Mouse (Mus musculus) gastrocnemius, postnatal 4 days (tissue): ENCODE measurements around the gene Ndufs6. TPM values are rescaled to one million over a fixed set of nuclear protein-coding genes. Genes with fewer than 3 reads are reported as not detected.

Experiments used
- total RNA-seq, 2 experiments: library from RNA; stranded (reverse); gene quantifications; 2 replicates each; pipeline ENCODE4 v1.2.3; 2021

The Ndufs6 gene
- total RNA-seq, 2 experiments from 2014 or later: 246 TPM

Other genes with a start within 250 kb of the Ndufs6 start
- gene Irx4, start 68.1 kb downstream of the Ndufs6 start, total RNA-seq: not detected
- 10 to 100 TPM; 31.9 to 34.4 TPM for gene Mrpl36, start within 50 bp of the Ndufs6 start, total RNA-seq
- gene Lpcat1, start 138.7 kb upstream of the Ndufs6 start, total RNA-seq: 10 to 100 TPM; 17.8 to 19.0 TPM
- not detected for gene Slc6a3, start 208.2 kb upstream of the Ndufs6 start, total RNA-seq